Mouse (Mus musculus): ENCODE measurements at regions not wholly inside any gene's neighbourhood (a gene's known extent, or its start where the extent isn't known, plus 50 kb on each side); places are given as distances from the start of the nearest gene placed in this dataset.

- no peak for TF ChIP-seq POLR2A (IDR thresholded peaks at IDR 0.05; ENCODE audit: insufficient read depth, low read depth, low read length)
- no peak for TF ChIP-seq CTCF (IDR thresholded peaks at IDR 0.05; ENCODE audit: insufficient read depth, low read depth, low read length)
Measured at GRCm38 (mm10) chr12:25264408-25264807, 167.5 kb upstream of the Id2 start.
